In genomic region chr14:36646237-36646636, GRCm38 (mm10) we compare ENCODE assay signal across 18 mouse cellular contexts.
"Had no signal": no experiment of that assay in that cellular context is flagged by ENCODE, and none has a peak within 500 bp of the region (broad histone marks: within the 10 kb centered on the region; RNA-seq: fewer than 3 reads in every experiment).

No protein-coding gene starts in this region.

- ATAC-seq: intestine, embryonic 15.5 days; midbrain, embryonic 15.5 days had no signal

- H3K27me3 ChIP-seq: intestine, embryonic 15.5 days; kidney, embryonic 15.5 days; lung, embryonic 15.5 days; midbrain, embryonic 15.5 days; neural tube, embryonic 13.5 days had no signal

- H3K4me1 ChIP-seq: intestine, embryonic 15.5 days; kidney, embryonic 15.5 days; lung, embryonic 15.5 days; midbrain, embryonic 12.5 days; midbrain, embryonic 15.5 days; neural tube, embryonic 13.5 days had no signal

- H3K4me2 ChIP-seq: intestine, embryonic 15.5 days; kidney, embryonic 15.5 days; lung, embryonic 15.5 days; midbrain, embryonic 12.5 days; midbrain, embryonic 15.5 days; neural tube, embryonic 13.5 days had no signal

- H3K9ac ChIP-seq: intestine, embryonic 15.5 days; kidney, embryonic 15.5 days; lung, embryonic 15.5 days; midbrain, embryonic 12.5 days; midbrain, embryonic 15.5 days; neural tube, embryonic 13.5 days had no signal

- H3K27ac ChIP-seq: intestine, embryonic 15.5 days; kidney, embryonic 15.5 days; lung, embryonic 15.5 days; midbrain, embryonic 12.5 days; midbrain, embryonic 15.5 days; neural tube, embryonic 13.5 days had no signal

- DNase-seq: kidney, adult 11 months; kidney, adult 8-10 months; kidney, postnatal 10 days; kidney, postnatal 4 days; lung, adult 18-20 months; lung, postnatal 10 days; lung, postnatal 4 days; retina, postnatal 1 day; thymus, adult 18-20 months; thymus, postnatal 14 days; thymus, postnatal 4 days had no signal

- H3K36me3 ChIP-seq: intestine, embryonic 15.5 days; kidney, embryonic 15.5 days; lung, embryonic 15.5 days; midbrain, embryonic 12.5 days; midbrain, embryonic 15.5 days; neural tube, embryonic 13.5 days had no signal

- H3K4me3 ChIP-seq: intestine, embryonic 15.5 days; kidney, embryonic 15.5 days; lung, embryonic 15.5 days; midbrain, embryonic 12.5 days; midbrain, embryonic 15.5 days; myocyte; neural tube, embryonic 13.5 days had no signal

- H3K9me3 ChIP-seq: intestine, embryonic 15.5 days; kidney, embryonic 15.5 days; lung, embryonic 15.5 days; midbrain, embryonic 12.5 days; midbrain, embryonic 15.5 days; neural tube, embryonic 13.5 days had no signal
